Mouse (Mus musculus) embryonic facial prominence, embryonic 13.5 days (tissue): ENCODE results near the gene Zfp830. TPM values are rescaled to one million over a fixed set of nuclear protein-coding genes. Genes with fewer than 3 reads are reported as not detected.
A peak's percentile ranks its signal among the peaks of the same experiment; 100 is the strongest.

ENCODE experiments used
- ATAC-seq: fragments of 200-750 bp; cut with Nextera tagmentation; 2 replicates; pipeline ENCODE4 v1.8.0; 2017; ENCODE audit warnings: low read depth; ENCODE audit not compliant: insufficient number of reproducible peaks, insufficient read depth, low FRiP score, low TSS enrichment
- H3K27ac ChIP-seq: fragments of 300-500 bp; sonication (generic); 2 replicates; pipeline ENCODE4 v1.5.1; 2015; ENCODE audit warnings: moderate library complexity, mild to moderate bottlenecking, inconsistent platforms
- H3K27me3 ChIP-seq: fragments of 300-500 bp; sonication (generic); 2 replicates; pipeline ENCODE4 v1.6.1; 2015; ENCODE audit warnings: mild to moderate bottlenecking, inconsistent platforms
- H3K36me3 ChIP-seq: fragments of 300-500 bp; sonication (generic); 2 replicates; pipeline ENCODE4 v1.6.1; 2015; ENCODE audit warnings: mild to moderate bottlenecking, inconsistent platforms
- H3K4me1 ChIP-seq: fragments of 300-500 bp; sonication (generic); 2 replicates; pipeline ENCODE4 v1.6.1; 2015; ENCODE audit warnings: inconsistent platforms
- H3K4me2 ChIP-seq: fragments of 300-500 bp; sonication (generic); 2 replicates; pipeline ENCODE4 v1.6.1; 2015; ENCODE audit warnings: moderate library complexity, mild to moderate bottlenecking, inconsistent platforms
- H3K4me3 ChIP-seq: fragments of 300-500 bp; sonication (generic); 2 replicates; pipeline ENCODE4 v1.5.1; 2015; ENCODE audit warnings: mild to moderate bottlenecking, inconsistent platforms
- H3K9ac ChIP-seq: fragments of 300-500 bp; sonication (generic); 2 replicates; pipeline ENCODE4 v1.6.1; 2015; ENCODE audit warnings: mild to moderate bottlenecking, inconsistent platforms
- H3K9me3 ChIP-seq: fragments of 300-500 bp; sonication (generic); 2 replicates; pipeline ENCODE4 v1.6.1; 2016; ENCODE audit warnings: inconsistent platforms
- WGBS: fragments of 180-500 bp; shearing (Covaris S2); methylation state at CpG from one replicate; pipeline ENCODE4 v1.1.7; 2015; ENCODE audit warnings: mixed read lengths; 5-methylcytosine and 5-hydroxymethylcytosine counted together
- polyA plus RNA-seq: library from polyadenylated mRNA; unstranded; fragments of >200 nt; fragmentation: Nextera tagmentation; extraction: Ambion mirVana; gene quantifications from 2 replicates; pipeline ENCODE4 v1.2.1, GENCODE M21; 2015

Zfp830 gene
- polyA plus RNA-seq, 1 experiment from 2014 or later: 42.0 TPM

- H3K9ac ChIP-seq: peak overlapping the region; percentile 96
- peak overlapping the region; percentile 96 for H3K4me3 ChIP-seq
- peaks cover 12% of the 10 kb centered on the region for H3K36me3 ChIP-seq
- under 1% methylated on average over 28 of the region's 28 CpGs for WGBS
- H3K9me3 ChIP-seq: no peaks in the 10 kb centered on the region
- H3K4me2 ChIP-seq: peak overlapping the region; percentile 90
- ATAC-seq: no peak
- H3K4me1 ChIP-seq: peaks cover 20% of the 10 kb centered on the region
- peak overlapping the region; percentile 94 for H3K27ac ChIP-seq
- H3K27me3 ChIP-seq: no peaks in the 10 kb centered on the region
Measured at GRCm38 (mm10) chr11:82764438-82764924, 336 bp downstream of the Zfp830 start.

- H3K27me3 ChIP-seq: no peaks in the 10 kb centered on the region
- H3K9ac ChIP-seq: peak overlapping the region; percentile 94
- no peak overlapping the region for H3K27ac ChIP-seq
- peaks cover 18% of the 10 kb centered on the region for H3K36me3 ChIP-seq
- WGBS: 52% methylated on average over 5 of the region's 5 CpGs
- no peak for ATAC-seq
- H3K4me2 ChIP-seq: peak overlapping the region; percentile 72
- peaks cover 15% of the 10 kb centered on the region for H3K4me1 ChIP-seq
- peak overlapping the region; percentile 86 for H3K4me3 ChIP-seq
- H3K9me3 ChIP-seq: no peaks in the 10 kb centered on the region
Measured at GRCm38 (mm10) chr11:82780134-82780533, 16.0 kb downstream of the Zfp830 start.

- H3K27me3 ChIP-seq: no peaks in the 10 kb centered on the region
- peak within 1 kb of the TSS; percentile 97 for H3K27ac ChIP-seq
- H3K4me3 ChIP-seq: peak within 1 kb of the TSS; percentile 86
- H3K9ac ChIP-seq: peak within 1 kb of the TSS; percentile 94
- under 1% methylated on average over 68 of the region's 90 CpGs for WGBS
- H3K4me2 ChIP-seq: peak within 1 kb of the TSS; percentile 72
- peak; percentile 94 for ATAC-seq
- no peaks in the 10 kb centered on the region for H3K9me3 ChIP-seq
- H3K36me3 ChIP-seq: peaks cover 27% of the 10 kb centered on the region
- peaks cover 15% of the 10 kb centered on the region for H3K4me1 ChIP-seq
Measured at GRCm38 (mm10) chr11:82780983-82781903, 17.1 kb downstream of the Zfp830 start, which contains the start of gene Lig3. Lig3 (plus strand) TSS chr11:82781108.

GRCm38 (mm10) chr11:82782197-82782596 is 18.1 kb downstream of the Zfp830 start:
- Histone ChIP-seq H3K27ac (peak overlapping the region; percentile 97), H3K4me2 (peak overlapping the region; percentile 72), H3K4me3 (peak overlapping the region; percentile 86), H3K36me3 (peaks cover 35% of the 10 kb centered on the region), H3K4me1 (peaks cover 15% of the 10 kb centered on the region), H3K9ac (peak overlapping the region; percentile 94), H3K27me3 (no peaks in the 10 kb centered on the region), H3K9me3 (no peaks in the 10 kb centered on the region)
- no peak for ATAC-seq
- 46% methylated on average over 6 of the region's 6 CpGs for whole genome bisulfite sequencing

GRCm38 (mm10) chr11:82783453-82783852 is 19.3 kb downstream of the Zfp830 start:
- Histone ChIP-seq H3K27me3 (no peaks in the 10 kb centered on the region), H3K9ac (no peak overlapping the region; the same call in 1 of the 2 replicates), H3K27ac (no peak overlapping the region), H3K9me3 (no peaks in the 10 kb centered on the region), H3K4me1 (peaks cover 15% of the 10 kb centered on the region), H3K36me3 (peaks cover 48% of the 10 kb centered on the region), H3K4me2 (no peak overlapping the region), H3K4me3 (no peak overlapping the region)
- WGBS: 93% methylated on average over 11 of the region's 11 CpGs
- no peak for ATAC-seq

- H3K9me3 ChIP-seq: no peaks in the 10 kb centered on the region
- H3K27ac ChIP-seq: no peak overlapping the region
- H3K27me3 ChIP-seq: no peaks in the 10 kb centered on the region
- WGBS: 77% methylated on average over 3 of the region's 3 CpGs
- H3K4me3 ChIP-seq: no peak overlapping the region
- ATAC-seq: no peak
- no peak overlapping the region for H3K9ac ChIP-seq
- H3K36me3 ChIP-seq: peaks cover 38% of the 10 kb centered on the region
- no peak overlapping the region for H3K4me2 ChIP-seq
- H3K4me1 ChIP-seq: no peaks in the 10 kb centered on the region
Measured at GRCm38 (mm10) chr11:82806656-82807055, 42.5 kb downstream of the Zfp830 start.

GRCm38 (mm10) chr11:82807370-82807769 is 43.2 kb downstream of the Zfp830 start:
- no peak overlapping the region for H3K4me2 ChIP-seq
- no peaks in the 10 kb centered on the region for H3K9me3 ChIP-seq
- no peak overlapping the region for H3K4me3 ChIP-seq
- H3K27ac ChIP-seq: no peak overlapping the region
- no peak for ATAC-seq
- no peaks in the 10 kb centered on the region for H3K27me3 ChIP-seq
- 76% methylated on average over 3 of the region's 3 CpGs for WGBS
- H3K4me1 ChIP-seq: no peaks in the 10 kb centered on the region
- H3K9ac ChIP-seq: no peak overlapping the region
- H3K36me3 ChIP-seq: peaks cover 32% of the 10 kb centered on the region

- no peak overlapping the region for H3K9ac ChIP-seq
- no peak overlapping the region for H3K4me2 ChIP-seq
- WGBS: 78% methylated on average over 5 of the region's 5 CpGs
- H3K27me3 ChIP-seq: no peaks in the 10 kb centered on the region
- peaks cover 21% of the 10 kb centered on the region for H3K36me3 ChIP-seq
- H3K27ac ChIP-seq: no peak overlapping the region
- no peak overlapping the region for H3K4me3 ChIP-seq
- no peak for ATAC-seq
- no peaks in the 10 kb centered on the region for H3K9me3 ChIP-seq
- no peaks in the 10 kb centered on the region; the same call in 1 of the 2 replicates for H3K4me1 ChIP-seq
Measured at GRCm38 (mm10) chr11:82808485-82808884, 44.3 kb downstream of the Zfp830 start.

Other genes starting within 250 kb of the Zfp830 start
- 0.29 and 0.52 TPM in 2 replicates for gene Cct6b, start within 50 bp of the Zfp830 start, polyA plus RNA-seq
- gene Lig3, start 16.8 kb downstream of the Zfp830 start, polyA plus RNA-seq: 33.9 and 34.7 TPM in 2 replicates
- gene Rffl, start 106.9 kb downstream of the Zfp830 start, polyA plus RNA-seq: 10.2 and 11.5 TPM in 2 replicates
- 11.7 and 12.9 TPM in 2 replicates for gene Rad51d, start 126.3 kb downstream of the Zfp830 start, polyA plus RNA-seq
- 0.15 and 0.32 TPM in 2 replicates for gene Fndc8, start 127.8 kb downstream of the Zfp830 start, polyA plus RNA-seq
- 33.6 and 36.1 TPM in 2 replicates for gene Nle1, start 144.1 kb downstream of the Zfp830 start, polyA plus RNA-seq
- 5.7 and 8.6 TPM in 2 replicates for gene Unc45b, start 146.2 kb downstream of the Zfp830 start, polyA plus RNA-seq
- 0.94 and 1.8 TPM in 2 replicates for gene Slfn5, start 187.0 kb downstream of the Zfp830 start, polyA plus RNA-seq
- 17.4 TPM in 2 replicates for gene Slfn9, start 227.5 kb downstream of the Zfp830 start, polyA plus RNA-seq